Mouse (Mus musculus): ENCODE data around the gene Mylk. TPM values are rescaled to one million over a fixed set of nuclear protein-coding genes. Genes with fewer than 3 reads are reported as not detected.

Mylk gene
- polyA plus RNA-seq, 1 experiment = 6.3 TPM

GRCm38 (mm10) chr16:34901611-34902293, 156.7 kb downstream of the Mylk start:
- Histone ChIP-seq H3K4me3 (replicated peaks; ENCODE audit: insufficient read depth, low read depth, low read length) (no peak overlapping the region), H3K27me3 (ENCODE audit: control insufficient read depth, insufficient read depth, low read length) (no peaks in the 10 kb centered on the region), H3K4me1 (ENCODE audit: control insufficient read depth, insufficient read depth, low read length) (no peaks in the 10 kb centered on the region), H3K27ac (ENCODE audit: insufficient read depth, low read length) (no peak overlapping the region)
- WGBS = 49% methylated on average over 7 of the region's 7 CpGs
- DNase-seq = peak; percentile 20 to 21
- TF ChIP-seq CTCF (IDR thresholded peaks at IDR 0.05; ENCODE audit: borderline replicate concordance, insufficient read depth, low read depth, low read length) = no peak
- TF ChIP-seq POLR2A (IDR thresholded peaks at IDR 0.05; ENCODE audit: borderline replicate concordance, insufficient read depth, low read length) = no peak

- peak; percentile 41 to 58 for DNase-seq
- 6% methylated on average over 9 of the region's 9 CpGs for WGBS
- H3K4me3 ChIP-seq (replicated peaks; ENCODE audit: insufficient read depth, low read depth, low read length) = no peak overlapping the region
- H3K4me1 ChIP-seq (ENCODE audit: control insufficient read depth, insufficient read depth, low read length) = no peaks in the 10 kb centered on the region
- no peak for TF ChIP-seq POLR2A (IDR thresholded peaks at IDR 0.05; ENCODE audit: borderline replicate concordance, insufficient read depth, low read length)
- peak; percentile 83 for TF ChIP-seq CTCF (IDR thresholded peaks at IDR 0.05; ENCODE audit: borderline replicate concordance, insufficient read depth, low read depth, low read length)
- H3K27me3 ChIP-seq (ENCODE audit: control insufficient read depth, insufficient read depth, low read length) = no peaks in the 10 kb centered on the region
- no peak overlapping the region for H3K27ac ChIP-seq (ENCODE audit: insufficient read depth, low read length)
These were observed 157.3 kb downstream of the Mylk start for GRCm38 (mm10) chr16:34902294-34902680.

GRCm38 (mm10) chr16:34902761-34903160, 157.8 kb downstream of the Mylk start:
- no peak overlapping the region for H3K4me3 ChIP-seq (replicated peaks; ENCODE audit: insufficient read depth, low read depth, low read length)
- DNase-seq = no peak
- no peaks in the 10 kb centered on the region for H3K27me3 ChIP-seq (ENCODE audit: control insufficient read depth, insufficient read depth, low read length)
- H3K4me1 ChIP-seq (ENCODE audit: control insufficient read depth, insufficient read depth, low read length) = no peaks in the 10 kb centered on the region
- H3K27ac ChIP-seq (ENCODE audit: insufficient read depth, low read length) = no peak overlapping the region
- WGBS = 84% methylated on average over 8 of the region's 8 CpGs
- no peak for TF ChIP-seq CTCF (IDR thresholded peaks at IDR 0.05; ENCODE audit: borderline replicate concordance, insufficient read depth, low read depth, low read length)
- TF ChIP-seq POLR2A (IDR thresholded peaks at IDR 0.05; ENCODE audit: borderline replicate concordance, insufficient read depth, low read length) = no peak

GRCm38 (mm10) chr16:34904876-34905275, 159.9 kb downstream of the Mylk start:
- Histone ChIP-seq H3K27me3 (ENCODE audit: control insufficient read depth, insufficient read depth, low read length) (no peaks in the 10 kb centered on the region), H3K4me3 (replicated peaks; ENCODE audit: insufficient read depth, low read depth, low read length) (no peak overlapping the region), H3K4me1 (ENCODE audit: control insufficient read depth, insufficient read depth, low read length) (no peaks in the 10 kb centered on the region), H3K27ac (ENCODE audit: insufficient read depth, low read length) (no peak overlapping the region)
- WGBS = 85% methylated on average over 4 of the region's 4 CpGs
- no peak for DNase-seq
- TF ChIP-seq CTCF (IDR thresholded peaks at IDR 0.05; ENCODE audit: borderline replicate concordance, insufficient read depth, low read depth, low read length) (no peak), POLR2A (IDR thresholded peaks at IDR 0.05; ENCODE audit: borderline replicate concordance, insufficient read depth, low read length) (no peak)

- Histone ChIP-seq H3K27ac (ENCODE audit: insufficient read depth, low read length) (no peak overlapping the region; the same call in 1 of the 2 replicates), H3K27me3 (ENCODE audit: control insufficient read depth, insufficient read depth, low read length) (no peaks in the 10 kb centered on the region), H3K4me1 (ENCODE audit: control insufficient read depth, insufficient read depth, low read length) (no peaks in the 10 kb centered on the region), H3K4me3 (replicated peaks; ENCODE audit: insufficient read depth, low read depth, low read length) (no peak overlapping the region)
- TF ChIP-seq POLR2A (IDR thresholded peaks at IDR 0.05; ENCODE audit: borderline replicate concordance, insufficient read depth, low read length) (no peak), CTCF (IDR thresholded peaks at IDR 0.05; ENCODE audit: borderline replicate concordance, insufficient read depth, low read depth, low read length) (no peak)
- WGBS = 73% methylated on average over 6 of the region's 6 CpGs
- no peak for DNase-seq
These were observed 164.4 kb downstream of the Mylk start for GRCm38 (mm10) chr16:34909437-34909836.

- H3K27me3 ChIP-seq (ENCODE audit: control insufficient read depth, insufficient read depth, low read length) = no peaks in the 10 kb centered on the region
- H3K4me3 ChIP-seq (replicated peaks; ENCODE audit: insufficient read depth, low read depth, low read length) = no peak overlapping the region
- no peak overlapping the region for H3K27ac ChIP-seq (ENCODE audit: insufficient read depth, low read length)
- TF ChIP-seq POLR2A (IDR thresholded peaks at IDR 0.05; ENCODE audit: borderline replicate concordance, insufficient read depth, low read length) (no peak), CTCF (IDR thresholded peaks at IDR 0.05; ENCODE audit: borderline replicate concordance, insufficient read depth, low read depth, low read length) (no peak)
- no peak for DNase-seq
- H3K4me1 ChIP-seq (ENCODE audit: control insufficient read depth, insufficient read depth, low read length) = no peaks in the 10 kb centered on the region
- 88% methylated on average over 4 of the region's 4 CpGs for WGBS
These were observed 172.4 kb downstream of the Mylk start for GRCm38 (mm10) chr16:34917373-34917900.

GRCm38 (mm10) chr16:34920182-34920581, 175.2 kb downstream of the Mylk start:
- no peak for TF ChIP-seq POLR2A (IDR thresholded peaks at IDR 0.05; ENCODE audit: borderline replicate concordance, insufficient read depth, low read length)
- peak; percentile 32; the same call in 1 of the 2 replicates for TF ChIP-seq CTCF (IDR thresholded peaks at IDR 0.05; ENCODE audit: borderline replicate concordance, insufficient read depth, low read depth, low read length)
- Histone ChIP-seq H3K4me3 (replicated peaks; ENCODE audit: insufficient read depth, low read depth, low read length) (no peak overlapping the region), H3K27me3 (ENCODE audit: control insufficient read depth, insufficient read depth, low read length) (no peaks in the 10 kb centered on the region), H3K4me1 (ENCODE audit: control insufficient read depth, insufficient read depth, low read length) (no peaks in the 10 kb centered on the region), H3K27ac (ENCODE audit: insufficient read depth, low read length) (no peak overlapping the region)
- DNase-seq = peak in 1 of 2 experiments; percentile 13
- WGBS = 25% methylated on average over 6 of the region's 6 CpGs

GRCm38 (mm10) chr16:34920868-34921267, 175.9 kb downstream of the Mylk start:
- Histone ChIP-seq H3K27ac (ENCODE audit: insufficient read depth, low read length) (no peak overlapping the region), H3K27me3 (ENCODE audit: control insufficient read depth, insufficient read depth, low read length) (no peaks in the 10 kb centered on the region), H3K4me3 (replicated peaks; ENCODE audit: insufficient read depth, low read depth, low read length) (no peak overlapping the region), H3K4me1 (ENCODE audit: control insufficient read depth, insufficient read depth, low read length) (no peaks in the 10 kb centered on the region)
- WGBS = 44% methylated on average over 8 of the region's 8 CpGs
- TF ChIP-seq POLR2A (IDR thresholded peaks at IDR 0.05; ENCODE audit: borderline replicate concordance, insufficient read depth, low read length) = no peak
- no peak for TF ChIP-seq CTCF (IDR thresholded peaks at IDR 0.05; ENCODE audit: borderline replicate concordance, insufficient read depth, low read depth, low read length)
- DNase-seq = no peak

Measured in cerebellum, adult 2 months (tissue).